Mouse (Mus musculus) heart, embryonic 15.5 days (tissue): ENCODE data around the gene Hp1bp3. TPM values are rescaled to one million over a fixed set of nuclear protein-coding genes. Genes with fewer than 3 reads are reported as not detected.

Experiments used
- ATAC-seq: fragments of 200-750 bp; cut with Nextera tagmentation; replicated peaks from 2 replicates; pipeline ENCODE4 v1.8.0; 2017; ENCODE audit warnings: low read depth, moderate TSS enrichment; ENCODE audit not compliant: insufficient number of reproducible peaks, insufficient read depth, low FRiP score
- H3K27ac ChIP-seq: fragments of 300-500 bp; sonication (generic); 2 replicates; pipeline ENCODE4 v1.5.1; 2015; ENCODE audit warnings: mild to moderate bottlenecking, inconsistent platforms
- H3K27me3 ChIP-seq: fragments of 300-500 bp; sonication (generic); 2 replicates; pipeline ENCODE4 v1.6.1; 2015; ENCODE audit warnings: inconsistent platforms
- H3K36me3 ChIP-seq: fragments of 300-500 bp; sonication (generic); 2 replicates; pipeline ENCODE4 v1.6.1; 2015; ENCODE audit warnings: mild to moderate bottlenecking, inconsistent platforms
- H3K4me1 ChIP-seq: fragments of 300-500 bp; sonication (generic); replicated peaks from 2 replicates; pipeline ENCODE4 v1.6.1; 2015; ENCODE audit warnings: inconsistent platforms
- H3K4me2 ChIP-seq: fragments of 300-500 bp; sonication (generic); 2 replicates; pipeline ENCODE4 v1.6.1; 2015; ENCODE audit warnings: inconsistent platforms, mild to moderate bottlenecking, moderate library complexity
- H3K4me3 ChIP-seq: fragments of 300-500 bp; sonication (generic); 2 replicates; pipeline ENCODE4 v1.5.1; 2015; ENCODE audit warnings: mild to moderate bottlenecking, inconsistent platforms
- H3K9ac ChIP-seq: fragments of 300-500 bp; sonication (generic); 2 replicates; pipeline ENCODE4 v1.6.1; 2015; ENCODE audit warnings: mild to moderate bottlenecking, inconsistent platforms
- H3K9me3 ChIP-seq: fragments of 300-500 bp; sonication (generic); replicated peaks from 2 replicates; pipeline ENCODE4 v1.6.1; 2016; ENCODE audit warnings: inconsistent platforms
- WGBS: fragments of 180-500 bp; shearing (Covaris S2); methylation state at CpG from one replicate; pipeline ENCODE4 v1.1.7; 2015; ENCODE audit warnings: mixed read lengths; 5-methylcytosine and 5-hydroxymethylcytosine counted together
- polyA plus RNA-seq: library from polyadenylated mRNA; unstranded; fragments of >200 nt; fragmentation: Nextera tagmentation; extraction: Ambion mirVana; gene quantifications from 2 replicates; pipeline ENCODE4 v1.2.1, GENCODE M21; 2015

The Hp1bp3 gene
- polyA plus RNA-seq, 1 experiment from 2014 or later = 96.1 TPM

GRCm38 (mm10) chr4:138222396-138222795 lies 6.3 kb downstream of the Hp1bp3 start:
- ATAC-seq = no peak
- Histone ChIP-seq H3K4me3 (no peak overlapping the region), H3K36me3 (peaks cover 53% of the 10 kb centered on the region), H3K27me3 (no peaks in the 10 kb centered on the region), H3K4me1 (peaks cover 33% of the 10 kb centered on the region), H3K9ac (no peak overlapping the region), H3K27ac (no peak overlapping the region), H3K9me3 (no peaks in the 10 kb centered on the region), H3K4me2 (no peak overlapping the region)
- 76% methylated on average over 5 of the region's 5 CpGs for WGBS

- WGBS = 82% methylated on average over 10 of the region's 10 CpGs
- H3K9ac ChIP-seq = no peak overlapping the region
- peaks cover 65% of the 10 kb centered on the region for H3K36me3 ChIP-seq
Observed at GRCm38 (mm10) chr4:138223623-138224022, 7.5 kb downstream of the Hp1bp3 start.

DNA sequence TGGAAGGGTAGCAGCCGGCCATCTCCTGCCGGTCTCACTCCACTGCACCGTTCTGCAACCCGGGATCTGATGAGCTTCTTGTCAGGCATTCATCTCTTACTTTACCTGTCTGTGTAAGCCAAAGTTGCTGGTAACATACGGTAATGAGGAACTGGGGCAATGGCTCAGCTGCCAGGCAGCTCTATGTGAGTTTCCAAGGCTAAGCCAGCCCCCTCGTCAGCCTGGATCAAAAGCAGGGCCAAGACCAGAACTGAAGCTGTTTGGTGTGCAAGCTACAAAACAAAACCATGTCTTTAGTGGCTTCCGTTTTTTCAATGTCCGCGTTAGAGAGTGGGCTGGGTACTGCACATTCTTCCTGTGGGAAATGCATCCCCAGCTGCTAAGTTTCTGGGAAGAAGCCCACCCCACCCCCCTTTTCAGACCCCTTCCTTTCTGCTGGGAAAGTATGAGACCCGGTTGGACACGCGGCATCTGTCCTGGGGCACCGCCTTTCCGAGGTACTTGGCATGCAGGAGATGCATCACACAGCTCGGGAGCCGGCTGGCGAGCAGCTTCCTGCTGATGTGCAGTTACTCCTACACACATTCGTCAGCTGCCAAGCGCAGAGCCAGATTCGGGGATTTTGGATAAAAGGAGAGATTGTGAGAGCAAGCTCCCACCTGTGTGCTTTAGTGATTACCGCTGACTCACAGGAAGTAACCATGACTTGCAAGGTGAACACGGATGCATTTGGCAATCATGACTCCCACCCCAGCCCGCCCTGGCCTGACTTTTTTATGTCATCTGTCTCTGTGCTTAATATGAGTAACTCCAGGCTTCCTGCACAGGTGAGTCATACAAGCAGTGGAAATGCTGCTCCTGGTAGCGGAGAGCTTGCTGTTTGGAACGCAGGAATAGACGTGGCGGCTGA lies 30.9 kb downstream of the Hp1bp3 start:
- H3K9ac ChIP-seq = no peak overlapping the region
- ATAC-seq = no peak
- H3K4me1 ChIP-seq = peaks cover 25% of the 10 kb centered on the region
- no peak overlapping the region for H3K4me2 ChIP-seq
- H3K4me3 ChIP-seq = no peak overlapping the region
- H3K27me3 ChIP-seq = peaks cover 19% of the 10 kb centered on the region
- H3K36me3 ChIP-seq = peaks cover 43% of the 10 kb centered on the region
- no peaks in the 10 kb centered on the region for H3K9me3 ChIP-seq
- WGBS = 62% methylated on average over 27 of the region's 27 CpGs
- no peak overlapping the region for H3K27ac ChIP-seq

More at GRCm38 (mm10) chr4:138223623-138224022, 7.5 kb downstream of the Hp1bp3 start:
- H3K27ac ChIP-seq = no peak overlapping the region
- H3K4me1 ChIP-seq = peaks cover 25% of the 10 kb centered on the region
- ATAC-seq = no peak
- no peak overlapping the region for H3K4me3 ChIP-seq
- no peaks in the 10 kb centered on the region for H3K27me3 ChIP-seq
- H3K9me3 ChIP-seq = no peaks in the 10 kb centered on the region
- H3K4me2 ChIP-seq = no peak overlapping the region

DNA sequence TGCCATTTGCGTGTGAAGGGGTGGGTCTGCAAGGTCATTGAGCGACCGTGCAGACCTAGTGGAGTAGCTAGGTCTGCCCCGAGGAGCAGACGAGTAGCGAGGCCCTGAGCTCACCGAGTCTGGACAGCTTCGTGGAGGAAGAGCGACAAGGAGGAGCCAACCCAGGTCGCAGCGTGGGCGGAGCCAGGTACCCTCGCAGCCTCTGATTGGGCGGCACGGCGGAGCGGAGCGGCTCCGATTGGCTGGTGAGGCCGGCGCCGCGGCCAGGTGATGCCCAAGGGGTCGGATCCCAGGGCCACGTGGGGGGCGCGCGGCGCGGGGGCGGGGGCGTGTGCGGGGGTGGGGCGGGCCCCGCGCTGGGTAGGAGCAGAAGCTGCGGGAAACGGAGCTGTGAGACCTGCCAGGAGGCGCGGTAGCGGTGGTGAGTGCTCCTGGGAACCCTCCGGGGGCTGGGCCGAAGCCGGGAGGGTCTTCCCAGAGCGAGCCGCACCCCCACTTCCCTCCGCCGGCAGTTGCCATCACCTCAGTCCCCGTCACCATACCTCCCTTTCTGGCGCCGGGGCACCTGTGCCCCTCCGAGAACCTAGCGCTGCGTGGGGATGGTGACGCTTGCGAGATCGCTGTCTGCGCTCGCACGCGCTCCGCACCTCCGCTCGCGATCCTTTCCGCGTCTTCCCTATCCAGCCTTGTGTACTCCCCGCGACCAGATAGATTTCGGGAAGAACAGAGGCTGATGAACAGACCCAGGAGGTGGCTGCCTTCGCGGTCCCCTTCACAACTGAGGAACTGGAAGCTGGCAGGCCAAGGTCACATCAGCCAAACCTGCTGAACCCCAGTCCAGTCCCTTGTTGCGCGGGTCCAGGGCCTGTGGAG lies 34.2 kb downstream of the Hp1bp3 start, which contains the start of the genes Sh2d5 and Kif17:
Gene Sh2d5, plus strand, starts transcription at position 316 of the 873 bp plus-strand sequence.
Gene Kif17, plus strand, starts transcription at position 348 of the 873 bp plus-strand sequence.
- Histone ChIP-seq H3K4me2 (peak within 1 kb of the TSS; percentile 99), H3K36me3 (peaks cover 10% of the 10 kb centered on the region), H3K9me3 (no peaks in the 10 kb centered on the region), H3K27me3 (peaks cover 42% of the 10 kb centered on the region), H3K4me1 (peaks cover 29% of the 10 kb centered on the region), H3K4me3 (peak within 1 kb of the TSS; percentile 56), H3K27ac (no peak within 1 kb of the TSS), H3K9ac (peak within 1 kb of the TSS; percentile 49)
- under 1% methylated on average over 70 of the region's 74 CpGs for WGBS
- ATAC-seq = peak; percentile 62

DNA sequence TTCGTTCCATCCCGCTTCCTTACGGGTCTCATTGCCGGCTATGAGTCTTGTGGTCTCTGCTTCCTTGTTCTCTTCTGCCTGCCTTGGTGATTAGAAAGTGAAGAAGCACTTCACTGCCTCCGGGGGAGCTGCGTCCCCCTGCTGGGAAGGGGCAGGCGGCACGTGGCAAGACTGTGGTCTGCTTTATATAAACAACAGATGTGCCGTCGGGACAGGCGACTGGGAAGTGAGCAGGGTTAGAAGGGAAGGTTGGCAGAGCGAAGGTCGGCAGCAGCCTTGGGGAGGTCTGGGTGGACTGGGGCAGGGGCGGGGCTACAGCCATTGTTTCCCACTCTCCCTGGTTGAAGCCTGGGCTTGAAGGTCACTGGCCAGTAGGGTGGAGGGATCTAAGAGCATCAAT lies 35.7 kb downstream of the Hp1bp3 start:
- H3K27me3 ChIP-seq = peaks cover 56% of the 10 kb centered on the region
- peak overlapping the region; percentile 56 for H3K4me3 ChIP-seq
- peaks cover 3% of the 10 kb centered on the region; the same call in 1 of the 2 replicates for H3K36me3 ChIP-seq
- WGBS = under 1% methylated on average over 14 of the region's 14 CpGs
- no peak overlapping the region for H3K9ac ChIP-seq
- H3K27ac ChIP-seq = no peak overlapping the region
- ATAC-seq = no peak
- peak overlapping the region; percentile 99 for H3K4me2 ChIP-seq
- no peaks in the 10 kb centered on the region for H3K9me3 ChIP-seq
- H3K4me1 ChIP-seq = peaks cover 29% of the 10 kb centered on the region

DNA sequence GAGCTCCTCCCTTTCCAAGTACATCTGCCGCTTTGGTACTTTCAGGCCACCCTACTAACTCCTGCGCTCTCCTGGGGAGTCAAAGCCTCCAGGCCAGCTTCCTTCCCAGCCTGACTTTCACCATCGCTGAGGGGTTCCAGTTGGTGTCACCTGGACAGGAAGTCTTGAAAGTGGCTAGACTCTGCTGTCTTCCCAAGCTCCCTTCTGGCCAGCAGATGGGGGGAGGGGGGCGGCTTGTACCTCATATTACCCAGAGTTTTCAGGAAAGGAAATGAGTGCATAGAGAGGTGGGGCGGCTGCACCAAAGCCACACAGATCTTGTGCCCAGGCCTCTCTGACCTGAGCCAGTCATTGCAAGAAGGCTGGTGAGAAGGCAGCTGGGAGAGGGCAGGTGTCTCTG lies 36.1 kb downstream of the Hp1bp3 start:
- Histone ChIP-seq H3K9me3 (no peaks in the 10 kb centered on the region), H3K9ac (no peak overlapping the region), H3K4me1 (peaks cover 29% of the 10 kb centered on the region), H3K4me3 (peak overlapping the region; percentile 56), H3K27ac (no peak overlapping the region), H3K27me3 (peaks cover 56% of the 10 kb centered on the region), H3K4me2 (peak overlapping the region; percentile 99), H3K36me3 (no peaks in the 10 kb centered on the region)
- 22% methylated on average over 5 of the region's 5 CpGs for WGBS
- ATAC-seq = no peak

DNA sequence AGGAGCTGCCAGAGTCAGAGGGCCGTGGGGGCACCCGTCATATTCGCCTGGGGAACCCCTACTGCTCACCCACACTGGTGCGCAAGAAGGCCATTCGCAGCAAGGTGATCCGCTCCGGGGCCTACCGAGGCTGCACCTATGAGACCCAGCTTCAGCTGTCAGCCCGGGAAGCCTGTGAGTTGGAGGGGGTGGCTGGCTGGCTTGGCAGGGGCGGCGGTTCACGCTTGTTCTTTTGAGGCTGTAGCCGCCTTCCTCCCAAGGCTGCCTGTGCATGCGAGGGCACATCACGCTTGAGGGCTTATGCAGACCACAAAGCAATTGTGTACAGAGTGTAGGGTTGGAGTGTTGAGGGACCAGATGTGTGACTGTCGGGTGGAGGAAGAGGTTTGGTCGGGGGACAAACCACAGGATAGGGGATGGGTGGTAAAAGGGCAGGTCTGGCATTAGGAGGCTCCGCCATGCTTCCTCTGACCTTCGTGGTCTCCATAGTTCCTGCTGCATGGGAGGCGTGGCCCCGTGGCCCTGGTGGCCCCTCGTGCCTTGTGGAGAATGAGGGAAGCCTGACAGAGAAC lies 41.1 kb downstream of the Hp1bp3 start:
- ATAC-seq = no peak
- H3K9ac ChIP-seq = no peak overlapping the region
- H3K9me3 ChIP-seq = no peaks in the 10 kb centered on the region
- WGBS = 76% methylated on average over 22 of the region's 22 CpGs
- H3K4me1 ChIP-seq = peaks cover 5% of the 10 kb centered on the region
- no peak overlapping the region for H3K4me3 ChIP-seq
- H3K4me2 ChIP-seq = no peak overlapping the region
- H3K36me3 ChIP-seq = no peaks in the 10 kb centered on the region
- H3K27me3 ChIP-seq = peaks cover 48% of the 10 kb centered on the region
- H3K27ac ChIP-seq = no peak overlapping the region

DNA sequence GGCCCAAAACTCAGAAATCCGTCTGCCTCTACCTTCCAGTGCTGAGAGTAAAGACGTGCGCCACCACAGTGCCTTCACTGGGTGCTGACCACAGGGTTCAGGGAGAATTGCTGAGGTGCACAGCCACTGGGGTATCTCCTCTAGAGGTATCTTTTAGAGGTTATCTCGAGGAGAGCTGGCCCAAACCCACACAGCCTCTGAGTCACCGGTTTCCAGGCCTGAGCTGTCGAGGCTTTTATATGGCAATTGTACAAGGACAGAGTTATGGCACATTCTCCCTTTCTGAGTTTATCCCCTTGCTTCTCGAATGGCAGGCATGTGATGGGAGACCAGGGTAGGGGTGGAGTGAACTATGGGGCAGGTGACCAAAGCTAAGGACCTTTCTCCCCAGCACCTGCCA lies 42.6 kb downstream of the Hp1bp3 start:
- peaks cover 6% of the 10 kb centered on the region for H3K4me1 ChIP-seq
- no peaks in the 10 kb centered on the region for H3K9me3 ChIP-seq
- ATAC-seq = no peak
- no peak overlapping the region for H3K9ac ChIP-seq
- peaks cover 39% of the 10 kb centered on the region for H3K27me3 ChIP-seq
- 67% methylated on average over 7 of the region's 7 CpGs for WGBS
- no peak overlapping the region for H3K27ac ChIP-seq
- no peak overlapping the region for H3K4me2 ChIP-seq
- no peak overlapping the region for H3K4me3 ChIP-seq
- no peaks in the 10 kb centered on the region for H3K36me3 ChIP-seq

- peaks cover 39% of the 10 kb centered on the region for H3K27me3 ChIP-seq
Observed at GRCm38 (mm10) chr4:138259482-138259881, 43.4 kb downstream of the Hp1bp3 start.

DNA sequence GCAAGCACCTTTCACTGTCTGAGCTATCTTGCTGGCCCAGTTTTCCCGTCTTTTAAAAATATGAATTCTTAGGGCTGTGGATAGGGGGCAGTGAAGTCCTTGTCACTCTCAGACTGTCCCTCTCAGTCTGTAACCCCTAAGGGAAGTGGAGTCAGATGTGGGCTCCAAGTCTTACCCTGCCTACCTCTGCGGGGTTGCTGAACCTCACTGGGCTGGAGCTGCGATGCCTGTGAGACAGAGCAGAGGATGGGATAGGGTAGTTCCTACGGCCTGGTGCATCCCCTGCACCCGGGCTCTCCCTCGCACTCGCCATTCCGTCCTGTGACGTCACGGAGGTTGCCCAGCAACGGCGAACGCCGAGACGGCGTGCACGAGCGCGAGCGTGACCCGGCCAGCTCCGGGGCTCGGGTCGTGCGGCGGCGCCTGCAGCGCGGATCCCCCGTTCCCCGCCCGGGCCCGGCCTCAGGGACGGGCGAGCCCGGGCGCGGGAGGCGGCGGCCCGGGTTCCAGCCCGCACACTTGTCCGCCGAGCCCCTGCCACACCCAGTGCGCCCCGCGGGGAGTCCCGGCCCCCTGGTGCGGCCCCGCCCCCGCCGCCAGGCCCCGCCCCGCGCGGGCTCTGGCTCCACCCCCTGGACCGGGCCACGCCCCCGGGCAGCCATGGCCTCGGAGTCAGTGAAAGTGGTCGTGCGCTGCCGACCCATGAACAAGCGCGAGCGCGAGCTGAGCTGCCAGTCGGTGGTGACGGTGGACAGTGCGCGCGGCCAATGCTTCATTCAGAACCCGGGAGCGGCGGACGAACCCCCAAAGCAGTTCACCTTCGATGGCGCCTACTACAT lies 46.0 kb downstream of the Hp1bp3 start:
- Histone ChIP-seq H3K9ac (peak overlapping the region; percentile 42), H3K9me3 (no peaks in the 10 kb centered on the region), H3K36me3 (no peaks in the 10 kb centered on the region), H3K27me3 (peaks cover 21% of the 10 kb centered on the region), H3K4me3 (peak overlapping the region; percentile 72), H3K4me2 (peak overlapping the region; percentile 88), H3K4me1 (peaks cover 6% of the 10 kb centered on the region), H3K27ac (no peak overlapping the region)
- ATAC-seq = peak; percentile 91
- WGBS = under 1% methylated on average over 70 of the region's 78 CpGs

More at GRCm38 (mm10) chr4:138259482-138259881, 43.4 kb downstream of the Hp1bp3 start:
- no peaks in the 10 kb centered on the region for H3K9me3 ChIP-seq
- no peak for ATAC-seq
- no peak overlapping the region for H3K27ac ChIP-seq
- H3K4me1 ChIP-seq = peaks cover 6% of the 10 kb centered on the region
- H3K36me3 ChIP-seq = no peaks in the 10 kb centered on the region
- no peak overlapping the region for H3K4me3 ChIP-seq
- H3K4me2 ChIP-seq = no peak overlapping the region
- no peak overlapping the region for H3K9ac ChIP-seq
- 63% methylated on average over 5 of the region's 5 CpGs for WGBS
